Mouse (Mus musculus) left cerebral cortex, postnatal 36 days (tissue): ENCODE results near the gene Hspb8. TPM values are rescaled to one million over a fixed set of nuclear protein-coding genes. Genes with fewer than 3 reads are reported as not detected.
A peak's percentile ranks its signal among the peaks of the same experiment; 100 is the strongest.
"Not testable (repeated sequence)": the region's sequence is repeated elsewhere in the genome, so short reads cannot be mapped to it uniquely, and the experiment has no call there.

Experiments
- DNase-seq, 2 experiments: peaks; one replicate each; pipeline ENCODE4 v3.0.0; 2021 to 2022; ENCODE audit warnings: low spot score in 2 of 2, mixed read lengths in 1 of 2
- intact Hi-C: fragments of 180-260 bp; cut with DNase I; formaldehyde crosslinking; loops from one replicate; pipeline ENCODE4 v1.15.1; 2025
- total RNA-seq, 2 experiments: library from RNA; stranded (reverse); gene quantifications; 2 replicates each; pipeline ENCODE4 v1.2.3; 2021

Hspb8 gene
- total RNA-seq, 2 experiments from 2014 or later = 8.7 to 12.7 TPM

DNA sequence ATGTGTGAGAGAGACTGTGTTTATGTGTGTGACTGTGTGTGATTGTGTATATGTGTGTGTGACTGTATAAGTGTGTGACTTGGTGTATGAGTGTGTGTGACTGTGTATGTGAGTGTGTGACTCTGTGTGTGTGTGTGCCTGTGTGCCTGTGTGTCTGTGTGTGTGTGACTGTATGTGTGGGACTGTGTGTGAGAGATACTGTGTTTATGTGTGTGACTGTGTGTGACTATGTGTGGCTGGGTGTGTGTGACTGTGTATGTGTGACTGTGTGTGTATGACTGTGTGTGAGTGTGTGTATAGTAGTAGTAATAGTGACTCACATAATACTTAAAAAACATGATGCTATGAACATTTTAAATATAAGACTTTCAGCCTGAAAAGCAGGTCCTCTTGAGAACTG, 13.5 kb upstream of the Hspb8 start:
- intact Hi-C loops = no loop called here
- DNase-seq = no peak

- intact Hi-C loops = no loop called here
- peak in 1 of 2 experiments; percentile 34 for DNase-seq
Measured at GRCm38 (mm10) chr5:116434976-116435850, 12.5 kb upstream of the Hspb8 start.

GRCm38 (mm10) chr5:116432871-116433270, 10.2 kb upstream of the Hspb8 start:
- no peak for DNase-seq
- intact Hi-C loops = no loop called here

- DNase-seq = no peak
- intact Hi-C loops = no loop called here
Measured at GRCm38 (mm10) chr5:116426701-116427100, 4.0 kb upstream of the Hspb8 start.

DNA sequence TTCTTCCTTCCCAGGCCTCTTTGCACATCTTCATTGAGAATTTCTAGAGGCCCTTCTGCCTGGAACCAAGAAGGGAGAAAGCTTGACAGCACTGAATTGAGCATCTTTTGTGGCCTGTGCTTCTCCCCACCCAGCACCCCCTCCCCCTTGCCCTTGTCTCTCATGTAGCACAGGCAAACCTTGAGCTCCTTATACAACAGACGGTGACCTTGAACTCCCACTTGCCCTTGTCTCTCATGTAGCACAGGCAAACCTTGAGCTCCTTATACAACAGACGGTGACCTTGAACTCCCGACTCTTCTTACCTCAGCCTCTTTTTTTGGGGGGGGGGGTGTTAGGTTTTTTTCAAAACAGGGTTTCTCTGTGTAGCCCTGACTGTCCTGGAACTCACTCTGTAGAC, 3.0 kb upstream of the Hspb8 start:
- DNase-seq, intact Hi-C loops: not testable (repeated sequence)

GRCm38 (mm10) chr5:116425273-116425672, 2.6 kb upstream of the Hspb8 start:
- intact Hi-C loops = no loop called here
- DNase-seq = no peak

DNA sequence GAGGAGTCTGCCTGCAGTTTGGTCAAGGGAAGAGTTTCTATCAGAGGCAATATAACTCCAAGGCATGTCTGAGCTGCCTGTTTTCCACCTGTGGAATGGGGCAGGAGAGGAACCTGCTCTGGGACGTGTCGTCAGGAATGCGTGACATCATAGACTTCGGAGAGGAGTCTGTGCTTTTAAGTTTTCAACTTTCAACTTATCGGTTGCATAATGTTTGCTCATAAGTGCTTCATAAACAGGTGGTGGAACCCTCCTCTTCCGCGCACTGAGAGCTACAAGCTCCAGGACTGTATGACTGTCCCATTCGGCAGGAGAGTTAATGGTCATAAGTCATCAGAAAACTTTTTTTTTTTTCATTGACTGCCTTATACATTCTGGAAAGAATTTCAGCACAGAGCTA, 1.1 kb upstream of the Hspb8 start:
- intact Hi-C loops = no loop called here
- DNase-seq = no peak

DNA sequence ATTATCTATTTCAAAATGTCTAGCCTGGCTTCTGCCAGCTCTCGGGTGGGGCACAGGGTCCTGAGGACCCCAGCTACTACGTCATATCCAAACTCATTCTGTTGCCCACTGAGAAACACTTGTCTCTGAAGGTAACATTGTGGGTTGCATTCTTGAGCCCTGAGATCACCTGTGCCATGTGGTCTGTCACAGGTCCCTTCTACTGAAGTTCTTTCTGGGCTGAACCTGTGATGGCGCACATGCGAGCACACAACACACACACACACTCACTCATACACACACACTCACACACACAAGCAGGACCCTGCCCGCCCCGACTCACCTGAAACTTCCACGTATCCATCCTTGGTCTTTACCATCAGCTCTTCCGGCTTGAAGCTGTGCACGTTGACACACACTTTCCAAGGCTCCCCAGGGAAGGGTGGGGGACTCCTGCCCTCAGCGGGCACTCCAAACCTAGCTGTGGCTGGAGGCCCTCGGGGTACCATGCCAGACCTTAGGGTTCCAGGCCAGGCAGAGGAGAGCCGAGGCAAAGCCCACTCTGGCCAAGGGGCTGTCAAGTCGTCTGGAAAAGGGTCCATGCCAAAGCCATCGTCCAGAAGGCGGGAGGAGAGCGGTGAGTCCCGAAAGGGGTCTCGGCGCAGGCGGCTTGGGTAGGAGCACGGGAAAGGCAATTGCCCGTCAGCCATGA, 728 bp downstream of the Hspb8 start:
- intact Hi-C loops = no loop called here
- no peak for DNase-seq

GRCm38 (mm10) chr5:116420759-116421225, 1.9 kb downstream of the Hspb8 start:
- intact Hi-C loops = no loop called here
- peak in 1 of 2 experiments; percentile 27 for DNase-seq

- DNase-seq = no peak
- intact Hi-C loops = no loop called here
Measured at GRCm38 (mm10) chr5:116420213-116420612, 2.5 kb downstream of the Hspb8 start.

- intact Hi-C loops = no loop called here
- no peak for DNase-seq
Measured at GRCm38 (mm10) chr5:116419322-116420045, 3.2 kb downstream of the Hspb8 start.

GRCm38 (mm10) chr5:116416208-116416607, 6.5 kb downstream of the Hspb8 start:
- intact Hi-C loops = no loop called here

GRCm38 (mm10) chr5:116409689-116410590, 12.7 kb downstream of the Hspb8 start:
- intact Hi-C loops = no loop called here
- no peak for DNase-seq

More at GRCm38 (mm10) chr5:116416208-116416607, 6.5 kb downstream of the Hspb8 start:
- no peak for DNase-seq

GRCm38 (mm10) chr5:116408965-116409364, 13.7 kb downstream of the Hspb8 start:
- intact Hi-C loops = no loop called here
- DNase-seq = no peak

GRCm38 (mm10) chr5:116407936-116408335, 14.7 kb downstream of the Hspb8 start:
- no peak for DNase-seq
- intact Hi-C loops = no loop called here

DNA sequence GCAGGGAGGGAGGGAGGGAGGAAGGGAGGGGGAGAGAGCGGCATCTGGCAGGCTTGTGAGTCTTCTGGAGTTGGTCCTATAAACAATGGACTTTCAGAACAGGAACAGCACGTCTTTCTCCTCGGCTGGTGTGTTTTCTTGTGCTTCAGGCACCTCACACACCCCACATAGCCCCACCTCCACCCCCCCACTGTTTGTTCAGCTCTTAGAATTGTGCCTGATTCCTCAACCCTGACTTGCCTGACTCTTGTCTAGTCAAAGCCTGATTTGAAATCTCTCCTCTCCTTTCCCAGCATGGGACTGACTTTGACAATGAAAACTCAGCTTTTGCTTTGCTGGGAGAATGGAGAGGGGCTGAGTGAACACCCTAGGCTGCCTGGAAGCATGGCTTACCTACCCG, 15.3 kb downstream of the Hspb8 start:
- DNase-seq = no peak
- intact Hi-C loops = no loop called here

DNA sequence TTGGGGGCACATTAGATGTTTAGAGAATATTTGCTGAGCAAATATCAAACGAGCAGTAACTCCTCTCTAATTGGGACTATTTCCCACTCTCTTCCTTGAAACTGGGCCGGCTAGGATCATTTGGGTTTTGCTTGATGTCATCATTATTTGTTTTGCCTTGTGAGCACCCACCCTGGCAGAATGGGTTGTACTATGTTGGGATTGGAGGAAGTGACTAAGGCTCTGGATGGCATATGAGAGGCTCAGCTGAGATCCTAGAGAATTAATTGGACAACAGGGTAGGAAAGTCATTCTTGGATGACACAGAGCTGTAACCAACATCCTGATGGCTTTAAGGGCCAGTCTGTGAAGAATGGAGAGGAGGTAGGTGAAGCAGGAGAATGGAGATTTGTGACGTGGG, 16.2 kb downstream of the Hspb8 start:
- intact Hi-C loops = no loop called here
- no peak for DNase-seq

GRCm38 (mm10) chr5:116405934-116406333, 16.7 kb downstream of the Hspb8 start:
- no peak for DNase-seq
- intact Hi-C loops = no loop called here

DNA sequence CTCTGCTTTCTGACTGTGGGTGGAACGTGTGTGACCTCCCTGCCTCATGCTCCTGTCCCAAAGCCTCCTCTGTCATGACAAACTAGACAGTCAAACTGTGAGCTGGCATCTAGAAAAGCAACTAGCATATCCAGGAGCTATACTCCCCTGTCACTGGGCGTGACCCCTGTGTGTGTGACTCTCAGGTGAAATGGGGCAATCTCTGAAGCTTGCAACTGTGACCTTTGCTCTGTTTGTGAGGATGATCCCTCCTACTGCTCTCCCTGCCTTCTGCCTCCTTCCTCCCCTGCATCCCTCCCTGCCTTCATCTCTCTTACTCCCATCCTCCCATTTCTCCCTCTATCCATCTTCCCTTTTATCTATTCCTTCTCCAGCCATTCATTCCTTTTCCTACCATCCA, 18.6 kb downstream of the Hspb8 start:
- intact Hi-C loops = no loop called here
- DNase-seq = no peak
